Mouse (Mus musculus) MN1 (cell line): ENCODE results near the gene Akap6.

ENCODE experiments used
- DNase-seq: peaks from one replicate; pipeline ENCODE4 v3.0.0-alpha.2; 2016; ENCODE audit warnings: low spot score

Akap6 gene

GRCm38 (mm10) chr12:52848519-52848855, 149.3 kb downstream of the Akap6 start:
- DNase-seq, result no peak

- no peak for DNase-seq
Measured at GRCm38 (mm10) chr12:52849297-52849696, 150.1 kb downstream of the Akap6 start.

- no peak for DNase-seq
Measured at GRCm38 (mm10) chr12:52850332-52851036, 151.3 kb downstream of the Akap6 start.

GRCm38 (mm10) chr12:52851221-52851620, 152.0 kb downstream of the Akap6 start:
- DNase-seq, result no peak

- DNase-seq, result no peak
Measured at GRCm38 (mm10) chr12:52854236-52854679, 155.1 kb downstream of the Akap6 start.

- no peak for DNase-seq
Measured at GRCm38 (mm10) chr12:52856104-52856503, 156.9 kb downstream of the Akap6 start.

- DNase-seq, result no peak
Measured at GRCm38 (mm10) chr12:52857306-52857705, 158.1 kb downstream of the Akap6 start.

- DNase-seq, result no peak
Measured at GRCm38 (mm10) chr12:52861922-52862321, 162.7 kb downstream of the Akap6 start.

- DNase-seq, result peak; percentile 11
Measured at GRCm38 (mm10) chr12:52868000-52868624, 168.9 kb downstream of the Akap6 start.

GRCm38 (mm10) chr12:52871604-52872003, 172.4 kb downstream of the Akap6 start:
- no peak for DNase-seq

- DNase-seq, result no peak
Measured at GRCm38 (mm10) chr12:52874332-52874923, 175.2 kb downstream of the Akap6 start.

GRCm38 (mm10) chr12:52876065-52876464, 176.9 kb downstream of the Akap6 start:
- DNase-seq, result no peak

GRCm38 (mm10) chr12:52876978-52877769, 178.0 kb downstream of the Akap6 start:
- DNase-seq, result no peak

- DNase-seq, result no peak
Measured at GRCm38 (mm10) chr12:52879324-52879723, 180.1 kb downstream of the Akap6 start.

- DNase-seq, result no peak
Measured at GRCm38 (mm10) chr12:52892519-52892918, 193.3 kb downstream of the Akap6 start.

- no peak for DNase-seq
Measured at GRCm38 (mm10) chr12:52893656-52894405, 194.6 kb downstream of the Akap6 start.

GRCm38 (mm10) chr12:52895672-52896460, 196.7 kb downstream of the Akap6 start:
- DNase-seq, result peak; percentile 84

GRCm38 (mm10) chr12:52896785-52897184, 197.6 kb downstream of the Akap6 start:
- peak; percentile 16 for DNase-seq

GRCm38 (mm10) chr12:52898130-52898529, 198.9 kb downstream of the Akap6 start:
- DNase-seq, result no peak

GRCm38 (mm10) chr12:52904046-52904445, 204.9 kb downstream of the Akap6 start:
- DNase-seq, result no peak
